Mouse (Mus musculus): ENCODE measurements around the gene Gopc. TPM values are rescaled to one million over a fixed set of nuclear protein-coding genes. Genes with fewer than 3 reads are reported as not detected.
A peak's percentile ranks its signal among the peaks of the same experiment; 100 is the strongest.

The Gopc gene
- polyA plus RNA-seq, 1 experiment from 2014 or later, result 28.1 TPM

DNA sequence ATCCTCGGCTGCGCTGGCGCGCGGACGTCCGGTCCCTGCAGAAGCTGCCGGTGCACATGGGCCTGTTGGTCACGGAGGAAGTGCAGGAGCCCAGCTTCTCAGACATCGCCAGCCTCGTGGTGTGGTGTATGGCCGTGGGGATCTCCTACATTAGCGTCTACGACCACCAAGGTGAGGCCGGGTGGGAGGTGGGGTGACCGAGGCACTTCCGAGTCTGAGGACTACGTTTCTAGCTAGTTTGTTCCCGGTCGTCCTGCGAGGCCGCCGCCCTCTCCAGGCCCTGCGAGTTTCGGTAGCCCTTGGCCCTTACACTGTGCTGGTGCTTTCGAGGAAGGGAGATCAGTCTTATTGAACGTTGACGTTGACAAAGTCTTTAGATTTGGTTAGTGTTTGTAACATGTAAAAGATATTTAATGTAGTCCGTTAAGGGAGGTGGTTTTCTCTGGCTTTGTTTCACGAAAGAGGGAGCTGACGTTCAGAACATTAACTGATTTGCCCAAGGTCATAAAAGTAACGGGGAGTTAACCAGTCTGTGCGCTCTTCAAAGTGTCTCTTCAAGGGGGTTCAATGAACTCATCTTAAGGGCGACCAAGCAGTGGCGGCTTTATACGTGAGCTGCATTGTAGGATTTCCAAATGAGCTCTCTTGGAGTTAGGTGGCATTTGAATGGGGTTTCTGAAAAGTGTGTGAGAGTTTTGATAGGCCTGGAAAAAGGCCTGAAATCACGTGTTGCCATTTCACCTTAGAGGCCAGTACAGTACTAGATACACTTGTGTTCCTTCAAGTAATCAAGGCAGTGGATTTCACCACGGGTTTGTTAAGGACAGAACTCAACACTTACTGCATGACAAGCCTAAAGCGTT lies 36.3 kb upstream of the Gopc start:
- Histone ChIP-seq H3K36me3 (ENCODE audit: control insufficient read depth, insufficient read depth, low read length) (no peaks in the 10 kb centered on the region), H3K9ac (ENCODE audit: low read depth, low read length) (peak overlapping the region; percentile 95), H3K4me3 (ENCODE audit: low read length) (peak overlapping the region; percentile 99), H3K27ac (ENCODE audit: low read depth, low read length) (peak overlapping the region; percentile 96), H3K27me3 (replicated peaks; ENCODE audit: control insufficient read depth, insufficient read depth, low read length) (no peaks in the 10 kb centered on the region), H3K4me1 (ENCODE audit: control insufficient read depth, insufficient read depth, low read depth, low read length) (peaks cover 22% of the 10 kb centered on the region), H3K4me2 (ENCODE audit: low read length) (peak overlapping the region; percentile 82), H3K9me3 (ENCODE audit: control insufficient read depth, low read length) (no peaks in the 10 kb centered on the region)
- WGBS, result 2% methylated on average over 39 of the region's 39 CpGs
- peak; percentile 53 for ATAC-seq

DNA sequence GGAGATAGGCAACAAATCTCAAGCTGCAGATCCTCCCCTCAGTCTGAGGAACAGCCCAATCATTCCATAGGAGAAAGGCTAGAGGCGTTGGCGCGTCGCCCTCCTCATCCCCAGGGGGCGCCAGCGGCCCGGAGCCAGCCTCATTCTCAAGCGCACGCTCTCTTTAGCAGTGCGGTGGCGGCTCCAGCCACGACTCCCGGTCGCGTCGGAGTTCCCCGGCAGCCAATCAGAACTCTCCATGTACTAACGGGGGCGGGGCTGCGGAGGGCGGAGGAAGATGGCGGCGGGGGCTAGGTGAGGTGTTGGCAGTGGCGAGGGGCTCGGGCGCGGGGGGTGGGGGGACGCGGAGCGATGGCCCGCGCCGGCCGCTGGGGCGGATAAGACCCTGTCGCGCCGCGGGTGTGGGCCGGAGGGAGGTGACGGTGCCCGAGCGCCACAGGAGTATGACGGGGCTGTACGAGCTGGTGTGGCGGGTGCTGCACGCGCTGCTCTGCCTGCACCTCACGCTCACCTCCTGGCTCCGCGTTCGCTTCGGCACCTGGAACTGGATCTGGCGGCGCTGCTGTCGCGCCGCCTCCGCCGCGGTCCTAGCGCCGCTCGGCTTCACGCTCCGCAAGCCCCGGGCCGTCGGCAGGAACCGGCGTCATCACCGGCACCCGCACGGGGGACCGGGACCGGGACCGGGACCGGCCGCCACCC lies 35.5 kb upstream of the Gopc start, which contains the start of gene Nus1:
TSS of gene Nus1 (plus strand) at position 249 of the 699 bp plus-strand sequence.
- H3K36me3 ChIP-seq (ENCODE audit: control insufficient read depth, insufficient read depth, low read length), result no peaks in the 10 kb centered on the region
- no peaks in the 10 kb centered on the region for H3K9me3 ChIP-seq (ENCODE audit: control insufficient read depth, low read length)
- H3K4me1 ChIP-seq (ENCODE audit: control insufficient read depth, insufficient read depth, low read depth, low read length), result peaks cover 21% of the 10 kb centered on the region
- H3K4me2 ChIP-seq (ENCODE audit: low read length), result peak within 1 kb of the TSS; percentile 82
- H3K27ac ChIP-seq (ENCODE audit: low read depth, low read length), result peak within 1 kb of the TSS; percentile 96
- no peaks in the 10 kb centered on the region for H3K27me3 ChIP-seq (replicated peaks; ENCODE audit: control insufficient read depth, insufficient read depth, low read length)
- WGBS, result under 1% methylated on average over 58 of the region's 79 CpGs
- peak; percentile 99 for ATAC-seq
- peak within 1 kb of the TSS; percentile 99 for H3K4me3 ChIP-seq (ENCODE audit: low read length)
- peak within 1 kb of the TSS; percentile 95 for H3K9ac ChIP-seq (ENCODE audit: low read depth, low read length)

DNA sequence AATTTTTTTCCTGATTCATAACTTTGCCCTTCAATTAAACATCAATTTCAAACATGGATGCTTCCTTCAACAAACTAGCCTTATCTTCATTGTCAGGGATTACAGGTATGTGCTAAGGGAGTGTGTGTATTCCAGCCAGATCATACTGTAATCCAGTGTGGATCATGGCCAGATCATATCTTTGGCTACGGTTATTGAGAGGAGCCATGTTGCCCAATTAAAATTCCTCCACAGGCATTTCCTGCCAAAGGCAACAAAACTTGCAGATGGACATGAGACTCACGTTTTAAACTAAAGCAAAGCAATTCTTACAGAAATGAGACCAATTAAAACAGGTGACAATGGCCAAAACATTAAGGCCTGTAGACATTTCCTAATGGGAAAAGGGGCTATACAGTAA lies 34.5 kb upstream of the Gopc start:
- Histone ChIP-seq H3K4me1 (ENCODE audit: control insufficient read depth, insufficient read depth, low read depth, low read length) (peaks cover 20% of the 10 kb centered on the region), H3K4me2 (ENCODE audit: low read length) (peak overlapping the region; percentile 57), H3K27me3 (replicated peaks; ENCODE audit: control insufficient read depth, insufficient read depth, low read length) (no peaks in the 10 kb centered on the region), H3K9me3 (ENCODE audit: control insufficient read depth, low read length) (no peaks in the 10 kb centered on the region), H3K4me3 (ENCODE audit: low read length) (peak overlapping the region; percentile 99; the same call in 1 of the 2 replicates), H3K27ac (ENCODE audit: low read depth, low read length) (no peak overlapping the region), H3K36me3 (ENCODE audit: control insufficient read depth, insufficient read depth, low read length) (no peaks in the 10 kb centered on the region), H3K9ac (ENCODE audit: low read depth, low read length) (no peak overlapping the region)
- ATAC-seq, result no peak
- 65% methylated on average over 2 of the region's 2 CpGs for WGBS

DNA sequence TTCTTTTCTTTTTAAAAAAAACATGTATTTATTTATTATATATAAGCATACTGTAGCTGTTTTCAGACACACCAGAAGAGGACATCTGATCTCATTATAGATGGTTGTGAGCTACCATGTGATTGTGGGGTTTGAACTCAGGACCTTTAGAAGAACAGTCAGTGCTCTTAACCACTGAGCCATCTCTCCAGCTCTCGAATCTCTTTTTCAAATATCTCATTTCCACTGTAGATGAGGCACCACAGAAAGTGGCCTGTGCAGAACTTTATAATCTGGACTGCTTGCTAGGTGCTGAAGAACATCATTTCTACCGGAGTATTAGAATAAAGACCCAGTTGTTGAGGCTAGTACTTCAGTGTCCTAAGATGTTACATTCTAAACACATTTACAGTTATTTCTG lies 33.1 kb upstream of the Gopc start:
- H3K4me3 ChIP-seq (ENCODE audit: low read length), result no peak overlapping the region
- H3K27ac ChIP-seq (ENCODE audit: low read depth, low read length), result no peak overlapping the region
- no peaks in the 10 kb centered on the region for H3K36me3 ChIP-seq (ENCODE audit: control insufficient read depth, insufficient read depth, low read length)
- no peak for ATAC-seq
- H3K4me1 ChIP-seq (ENCODE audit: control insufficient read depth, insufficient read depth, low read depth, low read length), result peaks cover 17% of the 10 kb centered on the region
- H3K4me2 ChIP-seq (ENCODE audit: low read length), result no peak overlapping the region
- no peaks in the 10 kb centered on the region for H3K27me3 ChIP-seq (replicated peaks; ENCODE audit: control insufficient read depth, insufficient read depth, low read length)
- H3K9ac ChIP-seq (ENCODE audit: low read depth, low read length), result no peak overlapping the region
- WGBS, result 88% methylated on average over 2 of the region's 2 CpGs
- no peaks in the 10 kb centered on the region for H3K9me3 ChIP-seq (ENCODE audit: control insufficient read depth, low read length)

DNA sequence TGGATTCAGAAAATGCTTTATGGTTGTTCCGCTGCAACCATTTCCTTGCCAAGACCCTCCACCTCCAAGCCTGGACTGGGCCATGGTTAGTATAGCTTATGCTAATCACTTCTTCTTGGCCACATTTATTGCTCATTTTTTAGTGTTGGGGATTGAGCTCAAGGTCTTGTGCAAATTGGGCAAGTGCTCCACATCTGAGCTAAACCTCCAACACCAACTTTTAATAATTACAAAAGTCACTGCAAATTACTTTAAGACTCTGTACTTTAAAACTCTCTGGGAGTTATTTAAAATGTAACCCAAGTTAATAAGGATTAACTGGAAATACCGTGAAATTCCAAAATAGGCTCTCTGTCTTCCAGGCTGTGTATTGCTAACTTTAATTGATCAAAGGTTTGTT lies 25.6 kb upstream of the Gopc start:
- WGBS, result 96% methylated on average over 2 of the region's 2 CpGs
- Histone ChIP-seq H3K4me3 (ENCODE audit: low read length) (no peak overlapping the region), H3K27me3 (replicated peaks; ENCODE audit: control insufficient read depth, insufficient read depth, low read length) (no peaks in the 10 kb centered on the region; the same call in 1 of the 2 replicates), H3K4me2 (ENCODE audit: low read length) (no peak overlapping the region), H3K27ac (ENCODE audit: low read depth, low read length) (no peak overlapping the region), H3K36me3 (ENCODE audit: control insufficient read depth, insufficient read depth, low read length) (no peaks in the 10 kb centered on the region), H3K9ac (ENCODE audit: low read depth, low read length) (no peak overlapping the region), H3K9me3 (ENCODE audit: control insufficient read depth, low read length) (no peaks in the 10 kb centered on the region), H3K4me1 (ENCODE audit: control insufficient read depth, insufficient read depth, low read depth, low read length) (no peaks in the 10 kb centered on the region)
- ATAC-seq, result no peak

DNA sequence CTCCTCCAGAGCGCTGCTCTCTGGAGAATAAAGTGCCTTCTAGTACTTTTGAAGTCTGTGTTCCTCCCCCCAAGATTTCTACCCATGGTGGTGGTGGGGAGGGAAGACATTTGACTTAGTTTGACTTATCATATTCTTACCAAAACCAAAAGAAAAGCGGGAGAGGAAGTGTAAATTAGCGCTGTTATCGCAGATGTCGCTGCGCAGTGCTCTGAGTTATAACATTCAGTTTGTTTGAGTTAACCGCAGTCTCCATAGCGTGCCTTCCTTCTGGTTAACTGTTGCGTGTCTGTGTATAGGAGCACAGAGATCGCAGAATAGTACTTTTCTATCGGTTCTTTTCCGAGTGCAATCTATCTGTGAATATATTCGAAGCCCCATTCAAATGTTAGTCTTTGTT lies 23.2 kb upstream of the Gopc start:
- Histone ChIP-seq H3K27me3 (replicated peaks; ENCODE audit: control insufficient read depth, insufficient read depth, low read length) (no peaks in the 10 kb centered on the region; the same call in 1 of the 2 replicates), H3K9ac (ENCODE audit: low read depth, low read length) (no peak overlapping the region), H3K9me3 (ENCODE audit: control insufficient read depth, low read length) (no peaks in the 10 kb centered on the region), H3K36me3 (ENCODE audit: control insufficient read depth, insufficient read depth, low read length) (no peaks in the 10 kb centered on the region), H3K27ac (ENCODE audit: low read depth, low read length) (no peak overlapping the region), H3K4me3 (ENCODE audit: low read length) (no peak overlapping the region), H3K4me2 (ENCODE audit: low read length) (no peak overlapping the region), H3K4me1 (ENCODE audit: control insufficient read depth, insufficient read depth, low read depth, low read length) (no peaks in the 10 kb centered on the region)
- WGBS, result 93% methylated on average over 13 of the region's 13 CpGs
- no peak for ATAC-seq

DNA sequence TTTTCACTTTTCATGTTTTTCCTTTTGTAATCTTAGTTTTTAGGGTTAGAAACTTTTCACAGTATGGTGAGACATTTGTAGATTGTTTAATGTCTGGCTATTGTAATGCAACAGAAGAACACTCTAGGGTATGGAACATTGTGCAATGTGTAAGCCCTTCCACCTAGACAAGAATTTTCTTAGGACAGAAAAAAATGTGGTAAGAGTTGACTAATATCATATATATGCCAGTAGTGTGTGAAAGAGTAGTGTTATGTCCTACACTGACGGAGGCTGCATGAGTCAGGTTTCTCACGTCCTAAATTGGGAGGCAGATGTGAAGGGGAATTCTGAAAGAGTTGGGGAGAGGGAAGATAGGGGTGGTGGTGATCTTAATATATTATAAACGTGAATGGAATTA lies 17.8 kb upstream of the Gopc start:
- Histone ChIP-seq H3K27ac (ENCODE audit: low read depth, low read length) (no peak overlapping the region), H3K4me3 (ENCODE audit: low read length) (no peak overlapping the region), H3K9ac (ENCODE audit: low read depth, low read length) (no peak overlapping the region), H3K4me2 (ENCODE audit: low read length) (no peak overlapping the region), H3K9me3 (ENCODE audit: control insufficient read depth, low read length) (no peaks in the 10 kb centered on the region), H3K4me1 (ENCODE audit: control insufficient read depth, insufficient read depth, low read depth, low read length) (no peaks in the 10 kb centered on the region), H3K36me3 (ENCODE audit: control insufficient read depth, insufficient read depth, low read length) (no peaks in the 10 kb centered on the region), H3K27me3 (replicated peaks; ENCODE audit: control insufficient read depth, insufficient read depth, low read length) (no peaks in the 10 kb centered on the region)
- ATAC-seq, result no peak
- 66% methylated on average over 3 of the region's 3 CpGs for WGBS

DNA sequence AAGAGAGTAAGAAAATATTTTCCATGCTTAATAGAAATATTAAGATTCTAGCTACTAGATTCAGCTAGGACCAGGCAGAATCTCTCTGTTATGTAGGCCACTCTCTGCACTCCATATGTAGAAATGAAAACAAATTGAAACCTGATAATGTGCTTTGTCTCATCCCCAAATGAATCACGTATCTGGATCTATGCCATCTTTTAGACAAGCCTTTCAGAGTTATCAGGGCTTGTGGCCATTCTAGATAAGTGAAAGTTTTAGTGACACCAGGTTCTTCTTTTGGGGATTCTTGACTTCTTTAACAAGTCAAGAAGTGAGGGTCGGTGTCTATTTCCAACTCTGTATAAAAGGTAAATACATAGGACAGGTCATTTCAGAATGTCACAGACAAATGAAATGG lies 16.8 kb upstream of the Gopc start:
- ATAC-seq, result no peak
- H3K36me3 ChIP-seq (ENCODE audit: control insufficient read depth, insufficient read depth, low read length), result no peaks in the 10 kb centered on the region
- H3K4me1 ChIP-seq (ENCODE audit: control insufficient read depth, insufficient read depth, low read depth, low read length), result no peaks in the 10 kb centered on the region
- no peak overlapping the region for H3K9ac ChIP-seq (ENCODE audit: low read depth, low read length)
- WGBS, result 72% methylated on average over 2 of the region's 2 CpGs
- no peak overlapping the region for H3K27ac ChIP-seq (ENCODE audit: low read depth, low read length)
- H3K27me3 ChIP-seq (replicated peaks; ENCODE audit: control insufficient read depth, insufficient read depth, low read length), result no peaks in the 10 kb centered on the region
- H3K9me3 ChIP-seq (ENCODE audit: control insufficient read depth, low read length), result no peaks in the 10 kb centered on the region
- no peak overlapping the region for H3K4me2 ChIP-seq (ENCODE audit: low read length)
- no peak overlapping the region for H3K4me3 ChIP-seq (ENCODE audit: low read length)

DNA sequence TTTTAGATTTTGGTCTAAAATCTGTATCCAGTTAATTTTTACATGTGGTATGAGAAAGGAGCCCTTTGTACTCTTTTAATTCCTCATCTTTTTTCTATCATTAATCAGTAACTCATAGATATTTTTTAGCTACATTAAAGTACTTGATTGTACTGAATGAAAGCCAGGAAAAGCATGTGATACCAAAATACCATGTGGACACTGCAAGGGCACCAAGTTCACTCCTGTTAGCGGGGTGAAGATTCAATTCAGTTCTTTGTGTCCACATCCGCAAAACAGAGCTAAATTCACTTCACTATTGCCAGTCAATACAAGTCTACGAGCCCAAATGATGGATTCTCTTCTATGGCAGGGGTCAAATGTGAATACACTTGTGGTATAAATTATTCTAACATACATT lies 14.7 kb upstream of the Gopc start:
- H3K9me3 ChIP-seq (ENCODE audit: control insufficient read depth, low read length), result no peaks in the 10 kb centered on the region
- no peak overlapping the region for H3K27ac ChIP-seq (ENCODE audit: low read depth, low read length)
- H3K9ac ChIP-seq (ENCODE audit: low read depth, low read length), result no peak overlapping the region
- H3K4me3 ChIP-seq (ENCODE audit: low read length), result no peak overlapping the region
- ATAC-seq, result no peak
- H3K27me3 ChIP-seq (replicated peaks; ENCODE audit: control insufficient read depth, insufficient read depth, low read length), result no peaks in the 10 kb centered on the region
- H3K36me3 ChIP-seq (ENCODE audit: control insufficient read depth, insufficient read depth, low read length), result no peaks in the 10 kb centered on the region
- WGBS, result 87% methylated on average over 3 of the region's 3 CpGs
- no peak overlapping the region for H3K4me2 ChIP-seq (ENCODE audit: low read length)
- H3K4me1 ChIP-seq (ENCODE audit: control insufficient read depth, insufficient read depth, low read depth, low read length), result no peaks in the 10 kb centered on the region

All from hindbrain, embryonic 16.5 days (tissue).